Comparison of ENCODE assay signal across 33 mouse cellular contexts in the genomic region with DNA sequence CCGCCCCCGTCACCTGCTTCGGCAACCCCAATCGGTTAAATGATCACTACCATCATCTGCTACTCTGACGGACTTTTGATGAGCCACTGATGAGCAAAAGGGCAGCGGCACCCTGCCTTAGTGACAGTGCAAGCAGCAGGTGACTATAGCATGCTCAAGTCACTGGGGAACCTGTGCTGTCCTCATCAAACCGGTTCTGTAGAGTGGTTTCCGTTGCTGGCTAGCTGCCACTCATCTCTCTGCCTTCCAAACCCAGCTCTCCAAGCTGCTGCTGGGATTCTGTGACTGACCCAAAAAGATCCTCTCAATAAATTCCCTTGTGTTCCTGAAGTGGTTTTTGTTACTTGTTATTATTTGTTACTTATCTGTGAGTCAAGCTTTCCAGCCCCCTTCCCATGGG. TPM values are rescaled to one million over a fixed set of nuclear protein-coding genes. Genes with fewer than 3 reads are reported as not detected.
A peak's percentile ranks its signal among the peaks of the same experiment; 100 is the strongest.
DNase-seq lines count a peak whose midpoint lies in the region; ATAC-seq and TF ChIP-seq lines count a peak whose summit lies in the region.
"Had no signal": no experiment of that assay in that cellular context is flagged by ENCODE, and none has a peak within 500 bp of the region (broad histone marks: within the 10 kb centered on the region; RNA-seq: fewer than 3 reads in every experiment).

No protein-coding gene starts in this region.

- ATAC-seq in kidney, embryonic 15.5 days (replicated peaks; ENCODE audit: low FRiP score) = no peak
- peak; percentile 72; the same call in 1 of the 2 replicates for ATAC-seq in lung, embryonic 16.5 days (ENCODE audit: low read depth)
- ATAC-seq: forebrain, embryonic 13.5 days; inflammation-experienced regulatory T-cells, adult 6 months; Patski had no signal

- no peak for TF ChIP-seq POLR2A in kidney, adult 2 months (IDR thresholded peaks at IDR 0.05; ENCODE audit: low read depth, low read length)

- no peak overlapping the region for H3K9ac ChIP-seq in kidney, embryonic 15.5 days
- no peak overlapping the region for H3K9ac ChIP-seq in lung, embryonic 16.5 days (ENCODE audit: low read length)
- H3K9ac ChIP-seq: embryonic facial prominence, embryonic 15.5 days; forebrain, embryonic 13.5 days; hindbrain, embryonic 15.5 days; limb, embryonic 15.5 days; liver, embryonic 13.5 days had no signal

- no peaks in the 10 kb centered on the region for H3K27me3 ChIP-seq in kidney, adult 2 months (replicated peaks; ENCODE audit: control insufficient read depth, insufficient read depth, low read length)
- H3K27me3 ChIP-seq in kidney, embryonic 15.5 days = no peaks in the 10 kb centered on the region
- no peaks in the 10 kb centered on the region for H3K27me3 ChIP-seq in lung, embryonic 16.5 days (ENCODE audit: control insufficient read depth, insufficient read depth, low read depth, low read length)
- H3K27me3 ChIP-seq: embryonic facial prominence, embryonic 15.5 days; forebrain, embryonic 13.5 days; hindbrain, embryonic 15.5 days; limb, embryonic 15.5 days; liver, embryonic 13.5 days; Patski had no signal

- intact Hi-C loops in gastrocnemius, adult 2 months (cut with DNase I) = no loop called here

- H3K4me3 ChIP-seq in kidney, adult 2 months (ENCODE audit: insufficient read depth, low read depth, low read length) = no peak overlapping the region
- no peak overlapping the region for H3K4me3 ChIP-seq in kidney, embryonic 15.5 days (replicated peaks)
- H3K4me3 ChIP-seq in lung, embryonic 16.5 days (ENCODE audit: low read length) = no peak overlapping the region
- H3K4me3 ChIP-seq in gastrocnemius, adult 2 months = no peak overlapping the region
- H3K4me3 ChIP-seq: embryonic facial prominence, embryonic 15.5 days; forebrain, embryonic 13.5 days; hindbrain, embryonic 15.5 days; layer of hippocampus, adult 2 months; left cerebral cortex, adult 2 months; limb, embryonic 15.5 days; liver, embryonic 13.5 days had no signal

- no peak overlapping the region for H3K4me2 ChIP-seq in kidney, embryonic 15.5 days
- H3K4me2 ChIP-seq in lung, embryonic 16.5 days (ENCODE audit: low read depth, low read length) = no peak overlapping the region
- H3K4me2 ChIP-seq: embryonic facial prominence, embryonic 15.5 days; forebrain, embryonic 13.5 days; heart, embryonic 11.5 days; hindbrain, embryonic 15.5 days; limb, embryonic 15.5 days; liver, embryonic 13.5 days had no signal

- DNase-seq in kidney, adult 2 months = peak; percentile 43
- peak; percentile 36 for DNase-seq in gonadal fat pad, adult 2 months (ENCODE audit: low read depth)
- DNase-seq in lung, postnatal 36 days = peak; percentile 89
- DNase-seq in adrenal gland, adult 18-20 months (ENCODE audit: low spot score in 2 of 2) = no peak
- DNase-seq in gastrocnemius, adult 2 months = no peak
- DNase-seq in cerebellum, adult 11 months = no peak
- DNase-seq: adrenal gland, adult 8-10 months; cerebellum, adult 9-10 months; gastrocnemius, postnatal 14 days; heart, adult 18-20 months; kidney, adult 11 months; liver, embryonic 13.5 days; midbrain, embryonic 14.5 days; thymus, postnatal 4 days had no signal

- no peaks in the 10 kb centered on the region for H3K4me1 ChIP-seq in kidney, adult 2 months (ENCODE audit: control insufficient read depth, insufficient read depth, low read length)
- no peaks in the 10 kb centered on the region for H3K4me1 ChIP-seq in kidney, embryonic 15.5 days
- H3K4me1 ChIP-seq in lung, embryonic 16.5 days (replicated peaks; ENCODE audit: control insufficient read depth, insufficient read depth, low read length) = peaks cover 4% of the 10 kb centered on the region; the same call in 1 of the 2 replicates
- H3K4me1 ChIP-seq: forebrain, embryonic 13.5 days; hindbrain, embryonic 15.5 days; limb, embryonic 15.5 days had no signal

- no peaks in the 10 kb centered on the region for H3K9me3 ChIP-seq in kidney, embryonic 15.5 days (replicated peaks)
- H3K9me3 ChIP-seq in lung, embryonic 16.5 days (ENCODE audit: control insufficient read depth, low read length) = no peaks in the 10 kb centered on the region; the same call in 1 of the 2 replicates
- H3K9me3 ChIP-seq: embryonic facial prominence, embryonic 15.5 days; hindbrain, embryonic 15.5 days; limb, embryonic 15.5 days; liver, embryonic 13.5 days had no signal

- 75% methylated on average over 8 of the region's 8 CpGs for WGBS in kidney, adult 2 months
- 84% methylated on average over 8 of the region's 8 CpGs for WGBS in kidney, embryonic 15.5 days
- WGBS in lung, embryonic 16.5 days = 61% methylated on average over 8 of the region's 8 CpGs

- H3K27ac ChIP-seq in kidney, adult 2 months (ENCODE audit: insufficient read depth, low read depth, low read length) = no peak overlapping the region
- no peak overlapping the region for H3K27ac ChIP-seq in kidney, embryonic 15.5 days
- H3K27ac ChIP-seq in lung, embryonic 16.5 days (ENCODE audit: low read length) = peak overlapping the region; percentile 58
- no peak overlapping the region for H3K27ac ChIP-seq in gastrocnemius, adult 2 months
- H3K27ac ChIP-seq: embryonic facial prominence, embryonic 15.5 days; forebrain, embryonic 13.5 days; hindbrain, embryonic 15.5 days; layer of hippocampus, adult 2 months; left cerebral cortex, adult 2 months; limb, embryonic 15.5 days; liver, embryonic 13.5 days; macrophage had no signal

- H3K36me3 ChIP-seq in kidney, adult 2 months (ENCODE audit: control insufficient read depth, insufficient read depth, low read length) = no peaks in the 10 kb centered on the region
- H3K36me3 ChIP-seq in kidney, embryonic 15.5 days = 0 out of 2 replicates have a peak, but pooled peaks cover 9% of the 10 kb centered on the region
- no peaks in the 10 kb centered on the region for H3K36me3 ChIP-seq in lung, embryonic 16.5 days (ENCODE audit: control insufficient read depth, insufficient read depth, low read length)
- H3K36me3 ChIP-seq: embryonic facial prominence, embryonic 15.5 days; hindbrain, embryonic 15.5 days; limb, embryonic 15.5 days; liver, embryonic 13.5 days had no signal

- no peak for TF ChIP-seq CTCF in kidney, adult 2 months (conservative IDR thresholded peaks at IDR 0.05; ENCODE audit: insufficient read depth, insufficient read length, low read depth, low read length)
- no peak for TF ChIP-seq CTCF in gastrocnemius, adult 2 months (IDR thresholded peaks at IDR 0.05)

RNA-seq across cellular contexts. Expression of gene Bcam, which starts 7.8 kb away (rescaled TPM):
- polyA plus RNA-seq in kidney, adult 2 months (2012; rRNA removed) = 237 and 272 TPM in 2 replicates
- 244 and 257 TPM in 2 replicates for polyA plus RNA-seq in kidney, embryonic 15.5 days (2015; fragmentation: Nextera tagmentation; extraction: Ambion mirVana)
- 133 and 134 TPM in 2 replicates for polyA plus RNA-seq in gonadal fat pad, adult 2 months (2012; rRNA removed)
- 347 and 379 TPM in 2 replicates for polyA plus RNA-seq in lung, embryonic 16.5 days (2015; fragmentation: Nextera tagmentation; extraction: Ambion mirVana)
- 10 to 100 TPM; 43.2 to 53.2 TPM for total RNA-seq in adrenal gland, adult 18-20 months (2021)
- 10 to 100 TPM; 21.9 to 26.7 TPM for total RNA-seq in gastrocnemius, adult 2 months (2021)
- total RNA-seq: megakaryocyte-erythroid progenitor cell, adult 5-6 weeks; monocyte, adult 5-6 weeks had no signal

RNA-seq across cellular contexts. Expression of gene Cblc, which starts 18.0 kb away (rescaled TPM):
- polyA plus RNA-seq in kidney, adult 2 months (2012; rRNA removed) = 24.4 and 32.6 TPM in 2 replicates
- 8.3 and 9.1 TPM in 2 replicates for polyA plus RNA-seq in kidney, embryonic 15.5 days (2015; fragmentation: Nextera tagmentation; extraction: Ambion mirVana)
- polyA plus RNA-seq in gonadal fat pad, adult 2 months (2012; rRNA removed) = 21.4 and 22.9 TPM in 2 replicates
- polyA plus RNA-seq in lung, embryonic 16.5 days (2015; fragmentation: Nextera tagmentation; extraction: Ambion mirVana) = 17.8 and 18.8 TPM in 2 replicates
- under 1 TPM in 1 of 2 experiments, not detected in 1; 0.64 TPM for total RNA-seq in adrenal gland, adult 18-20 months (2021)
- total RNA-seq in gastrocnemius, adult 2 months (2021) = not detected
- total RNA-seq: common myeloid progenitor, adult 5-6 weeks; gastrocnemius, postnatal 14 days; hematopoietic stem cell, adult 5-6 weeks; layer of hippocampus, adult 2 months; layer of hippocampus, postnatal 14 days; left cerebral cortex, adult 2 months; left cerebral cortex, postnatal 25 days; megakaryocyte-erythroid progenitor cell, adult 5-6 weeks; MEL; monocyte, adult 5-6 weeks had no signal
- polyA plus RNA-seq: forebrain, embryonic 13.5 days; hindbrain, embryonic 15.5 days; macrophage; midbrain, embryonic 14.5 days had no signal

RNA-seq across cellular contexts. Expression of gene Nectin2, which starts 28.4 kb away (rescaled TPM):
- 44.5 and 47.7 TPM in 2 replicates for polyA plus RNA-seq in kidney, adult 2 months (2012; rRNA removed)
- polyA plus RNA-seq in kidney, embryonic 15.5 days (2015; fragmentation: Nextera tagmentation; extraction: Ambion mirVana) = 130 and 138 TPM in 2 replicates
- polyA plus RNA-seq in gonadal fat pad, adult 2 months (2012; rRNA removed) = 47.6 and 48.5 TPM in 2 replicates
- polyA plus RNA-seq in lung, embryonic 16.5 days (2015; fragmentation: Nextera tagmentation; extraction: Ambion mirVana) = 128 and 131 TPM in 2 replicates
- 100 to 1,000 TPM in 1 of 2 experiments, 10 to 100 TPM in 1; 76.9 to 105 TPM for total RNA-seq in adrenal gland, adult 18-20 months (2021)
- total RNA-seq in gastrocnemius, adult 2 months (2021) = 1 to 10 TPM; 1.4 to 1.5 TPM
- total RNA-seq: monocyte, adult 5-6 weeks had no signal

RNA-seq across cellular contexts. Expression of gene Bcl3, which starts 43.9 kb away (rescaled TPM):
- 10.3 and 14.4 TPM in 2 replicates for polyA plus RNA-seq in kidney, adult 2 months (2012; rRNA removed)
- polyA plus RNA-seq in kidney, embryonic 15.5 days (2015; fragmentation: Nextera tagmentation; extraction: Ambion mirVana) = 3.9 and 4.9 TPM in 2 replicates
- 10.5 and 11.8 TPM in 2 replicates for polyA plus RNA-seq in gonadal fat pad, adult 2 months (2012; rRNA removed)
- polyA plus RNA-seq in lung, embryonic 16.5 days (2015; fragmentation: Nextera tagmentation; extraction: Ambion mirVana) = 5.4 and 5.7 TPM in 2 replicates
- total RNA-seq in adrenal gland, adult 18-20 months (2021) = 10 to 100 TPM; 21.9 to 34.8 TPM
- 1 to 10 TPM; 1.3 to 1.5 TPM for total RNA-seq in gastrocnemius, adult 2 months (2021)
- total RNA-seq: megakaryocyte-erythroid progenitor cell, adult 5-6 weeks had no signal

Comparison
In these comparisons a context has a peak if more than half of its experiments do, and no peak if none do; other contexts are left out.
1. DNase-seq: peak in kidney, adult 2 months (single experiment), gonadal fat pad, adult 2 months (single experiment) and lung, postnatal 36 days (single experiment); none in adrenal gland, adult 18-20 months (0 of 2), gastrocnemius, adult 2 months (single experiment) and cerebellum, adult 11 months (single experiment).